ENCODE assay signal across 8 mouse cellular contexts in the genomic region with DNA sequence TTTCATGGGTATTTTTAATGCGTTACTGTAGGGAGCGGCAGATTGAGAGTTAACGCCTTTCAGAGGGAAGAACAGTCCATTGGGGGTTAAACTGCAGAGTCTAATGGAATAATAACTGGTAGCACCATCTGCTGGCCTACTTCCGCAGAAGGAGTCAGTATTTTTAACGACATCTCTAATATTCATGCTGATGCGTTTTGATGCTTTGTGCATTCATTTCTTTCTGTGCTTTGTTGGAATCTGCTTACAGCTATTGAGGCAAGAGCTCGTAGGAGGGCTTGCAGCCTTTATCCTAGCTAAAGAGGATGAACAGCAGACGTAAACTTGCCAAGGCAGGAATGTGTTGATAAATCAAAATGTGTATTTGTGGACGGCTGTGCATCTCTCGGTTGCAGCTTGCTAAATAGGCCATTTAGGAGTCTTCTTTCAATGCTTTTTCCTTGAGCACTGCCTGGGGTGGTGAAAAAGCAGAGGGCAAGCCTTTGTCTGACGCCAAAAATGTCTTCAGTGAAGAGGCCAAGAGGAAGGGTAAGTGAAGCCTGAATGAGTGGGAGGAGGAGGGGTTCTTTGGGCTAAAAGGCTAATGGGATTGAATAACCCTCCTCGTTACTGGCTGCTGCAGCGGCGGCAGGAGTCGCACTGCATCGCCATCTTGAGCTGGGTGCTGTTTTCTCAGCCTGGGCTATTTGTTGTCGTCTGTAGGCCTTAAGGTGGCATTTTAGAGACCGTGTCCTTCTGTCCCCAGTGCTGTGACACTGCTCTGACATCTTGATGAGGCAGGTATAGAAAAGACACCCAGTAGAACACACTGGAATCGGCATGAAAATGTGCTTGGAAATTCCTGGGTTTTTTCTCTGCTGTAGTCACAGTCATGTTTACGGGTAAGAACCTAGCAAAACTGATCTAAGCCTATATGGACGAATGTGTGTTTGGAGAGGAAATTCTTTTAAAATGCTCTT.
DNase-seq lines count a peak whose midpoint lies in the region; ATAC-seq and TF ChIP-seq lines count a peak whose summit lies in the region.

No protein-coding gene starts in this region.

- peak; percentile 93 for ATAC-seq in forebrain, embryonic 12.5 days (ENCODE audit: low FRiP score)
- peak; percentile 93 for ATAC-seq in heart, postnatal 0 days (ENCODE audit: insufficient read depth, low read depth)
- peak; percentile 84 for ATAC-seq in liver, embryonic 16.5 days (ENCODE audit: low read depth)
- peak; percentile 96 for ATAC-seq in neural tube, embryonic 14.5 days (ENCODE audit: low read depth)

- H3K4me2 ChIP-seq in forebrain, embryonic 12.5 days = peak overlapping the region; percentile 62
- peak overlapping the region; percentile 63 for H3K4me2 ChIP-seq in heart, postnatal 0 days (ENCODE audit: low read depth, low read length)
- H3K4me2 ChIP-seq in liver, embryonic 16.5 days (ENCODE audit: low read depth, low read length) = peak overlapping the region; percentile 75
- peak overlapping the region; percentile 68 for H3K4me2 ChIP-seq in neural tube, embryonic 14.5 days (ENCODE audit: low read depth, low read length)

- peak overlapping the region; percentile 99 for H3K27ac ChIP-seq in ES-Bruce4 (ENCODE audit: insufficient read depth, low read length)
- H3K27ac ChIP-seq in forebrain, embryonic 12.5 days = peak overlapping the region; percentile 99
- H3K27ac ChIP-seq in heart, postnatal 0 days (ENCODE audit: low read depth) = peak overlapping the region; percentile 99
- H3K27ac ChIP-seq in liver, embryonic 16.5 days (ENCODE audit: low read length) = peak overlapping the region; percentile 89
- peak overlapping the region; percentile 99 for H3K27ac ChIP-seq in neural tube, embryonic 14.5 days (ENCODE audit: low read depth, low read length)

- WGBS in forebrain, embryonic 12.5 days = under 1% methylated on average over 21 of the region's 21 CpGs
- 2% methylated on average over 21 of the region's 21 CpGs for WGBS in heart, postnatal 0 days
- WGBS in liver, embryonic 16.5 days (ENCODE audit: insufficient replicate concordance) = 2% methylated on average over 21 of the region's 21 CpGs
- WGBS in neural tube, embryonic 14.5 days = under 1% methylated on average over 21 of the region's 21 CpGs

- H3K9ac ChIP-seq in ES-Bruce4 (ENCODE audit: low read depth, poor library complexity, severe bottlenecking) = peak overlapping the region; percentile 75
- H3K9ac ChIP-seq in forebrain, embryonic 12.5 days = peak overlapping the region; percentile 59
- H3K9ac ChIP-seq in heart, postnatal 0 days (replicated peaks; ENCODE audit: low read depth, low read length) = peak overlapping the region; percentile 84
- peak overlapping the region; percentile 49 for H3K9ac ChIP-seq in liver, embryonic 16.5 days (ENCODE audit: low read depth, low read length)
- H3K9ac ChIP-seq in neural tube, embryonic 14.5 days (replicated peaks; ENCODE audit: low read depth, low read length) = peak overlapping the region; percentile 83

- DNase-seq in c-Kit-positive CD71-positive TER-119-positive erythroid progenitor cells, embryonic 14.5 days (ENCODE audit: low spot score) = peak; percentile 73
- DNase-seq in heart, postnatal 0 days (ENCODE audit: low spot score) = peak; percentile 93
- DNase-seq in kidney, postnatal 4 days = peak; percentile 80 to 88
- DNase-seq in testis, postnatal 10 days (ENCODE audit: low spot score) = peak; percentile 67

- H3K36me3 ChIP-seq in ES-Bruce4 (ENCODE audit: control insufficient read depth, insufficient read depth, low read length, poor library complexity, severe bottlenecking) = peaks cover 19% of the 10 kb centered on the region
- no peaks in the 10 kb centered on the region for H3K36me3 ChIP-seq in forebrain, embryonic 12.5 days (replicated peaks)
- no peaks in the 10 kb centered on the region for H3K36me3 ChIP-seq in heart, postnatal 0 days (replicated peaks; ENCODE audit: control insufficient read depth, insufficient read depth, low read length)
- H3K36me3 ChIP-seq in liver, embryonic 16.5 days (ENCODE audit: control insufficient read depth, insufficient read depth) = no peaks in the 10 kb centered on the region
- no peaks in the 10 kb centered on the region for H3K36me3 ChIP-seq in neural tube, embryonic 14.5 days (ENCODE audit: control insufficient read depth, insufficient read depth, low read length)

- peak overlapping the region; percentile 81 for H3K4me3 ChIP-seq in ES-Bruce4 (ENCODE audit: low read depth, low read length)
- H3K4me3 ChIP-seq in forebrain, embryonic 12.5 days (replicated peaks) = peak overlapping the region; percentile 52
- H3K4me3 ChIP-seq in heart, postnatal 0 days (ENCODE audit: low read depth, low read length) = peak overlapping the region; percentile 52
- H3K4me3 ChIP-seq in liver, embryonic 16.5 days (ENCODE audit: low read depth, low read length) = peak overlapping the region; percentile 49
- peak overlapping the region; percentile 64 for H3K4me3 ChIP-seq in neural tube, embryonic 14.5 days (ENCODE audit: low read depth, low read length)

- no peak for TF ChIP-seq POLR2A in ES-Bruce4 (IDR thresholded peaks at IDR 0.05; ENCODE audit: insufficient read depth, low read length)

- no peak for TF ChIP-seq EP300 in ES-Bruce4 (IDR thresholded peaks at IDR 0.05; ENCODE audit: insufficient read depth, low read depth, low read length)
- no peak for TF ChIP-seq EP300 in heart, postnatal 0 days (IDR thresholded peaks at IDR 0.05; ENCODE audit: low read depth)

- H3K4me1 ChIP-seq in ES-Bruce4 (ENCODE audit: control insufficient read depth, insufficient read depth, low read length) = peaks cover 2% of the 10 kb centered on the region
- H3K4me1 ChIP-seq in forebrain, embryonic 12.5 days = peaks cover 25% of the 10 kb centered on the region
- peaks cover 21% of the 10 kb centered on the region for H3K4me1 ChIP-seq in heart, postnatal 0 days (ENCODE audit: control insufficient read depth, insufficient read depth)
- peaks cover 3% of the 10 kb centered on the region for H3K4me1 ChIP-seq in liver, embryonic 16.5 days (ENCODE audit: control insufficient read depth, low read depth, low read length)
- peaks cover 23% of the 10 kb centered on the region for H3K4me1 ChIP-seq in neural tube, embryonic 14.5 days (ENCODE audit: control insufficient read depth, insufficient read depth, low read length)

- no peaks in the 10 kb centered on the region for H3K27me3 ChIP-seq in ES-Bruce4 (ENCODE audit: control insufficient read depth, insufficient read depth, low read length, poor library complexity, severe bottlenecking)
- no peaks in the 10 kb centered on the region for H3K27me3 ChIP-seq in forebrain, embryonic 12.5 days
- H3K27me3 ChIP-seq in heart, postnatal 0 days (ENCODE audit: control insufficient read depth, insufficient read depth, low read length) = no peaks in the 10 kb centered on the region
- H3K27me3 ChIP-seq in liver, embryonic 16.5 days (ENCODE audit: control insufficient read depth, insufficient read depth, low read depth, low read length) = no peaks in the 10 kb centered on the region
- H3K27me3 ChIP-seq in neural tube, embryonic 14.5 days (ENCODE audit: control insufficient read depth, insufficient read depth, low read length) = no peaks in the 10 kb centered on the region

- no peak for TF ChIP-seq CTCF in ES-Bruce4 (IDR thresholded peaks at IDR 0.05; ENCODE audit: low read depth, low read length)
- peak; percentile 72 for TF ChIP-seq CTCF in heart, postnatal 0 days (IDR thresholded peaks at IDR 0.05; ENCODE audit: low read depth)

- H3K9me3 ChIP-seq in ES-Bruce4 (replicated peaks; ENCODE audit: control insufficient read depth, insufficient read depth, low read length, poor library complexity, severe bottlenecking) = no peaks in the 10 kb centered on the region
- no peaks in the 10 kb centered on the region for H3K9me3 ChIP-seq in forebrain, embryonic 12.5 days
- H3K9me3 ChIP-seq in heart, postnatal 0 days (replicated peaks; ENCODE audit: control insufficient read depth, low read length) = no peaks in the 10 kb centered on the region
- no peaks in the 10 kb centered on the region for H3K9me3 ChIP-seq in liver, embryonic 16.5 days (replicated peaks; ENCODE audit: control insufficient read depth, low read length)
- no peaks in the 10 kb centered on the region for H3K9me3 ChIP-seq in neural tube, embryonic 14.5 days (ENCODE audit: control insufficient read depth, low read length)

Comparison
In these comparisons a context has a peak if more than half of its experiments do, and no peak if none do; other contexts are left out.
1. Peak in every context shown above with its lines: DNase-seq, ATAC-seq, H3K4me3 ChIP-seq and H3K27ac ChIP-seq.